Mouse (Mus musculus): ENCODE data around the gene Frmd4a. TPM values are rescaled to one million over a fixed set of nuclear protein-coding genes. Genes with fewer than 3 reads are reported as not detected.

Frmd4a gene
- polyA plus RNA-seq, 1 experiment from 2014 or later, result 72.7 TPM

- no peaks in the 10 kb centered on the region for H3K36me3 ChIP-seq
- H3K9ac ChIP-seq (replicated peaks), result no peak overlapping the region
- no peaks in the 10 kb centered on the region for H3K27me3 ChIP-seq
- 58% methylated on average over 4 of the region's 4 CpGs for WGBS
- no peak overlapping the region for H3K4me3 ChIP-seq
- H3K27ac ChIP-seq (replicated peaks), result no peak overlapping the region
- no peaks in the 10 kb centered on the region for H3K4me1 ChIP-seq
- H3K9me3 ChIP-seq, result no peaks in the 10 kb centered on the region
- H3K4me2 ChIP-seq (replicated peaks), result no peak overlapping the region
- no peak for ATAC-seq (replicated peaks)
These were observed 126.9 kb downstream of the Frmd4a start for GRCm38 (mm10) chr2:4144424-4144823.

GRCm38 (mm10) chr2:4152521-4153040, 135.1 kb downstream of the Frmd4a start:
- no peaks in the 10 kb centered on the region for H3K27me3 ChIP-seq
- H3K4me1 ChIP-seq, result peaks cover 36% of the 10 kb centered on the region
- no peaks in the 10 kb centered on the region for H3K36me3 ChIP-seq
- peak overlapping the region; percentile 71 for H3K4me2 ChIP-seq (replicated peaks)
- H3K9me3 ChIP-seq, result no peaks in the 10 kb centered on the region
- 2% methylated on average over 14 of the region's 14 CpGs for WGBS
- H3K4me3 ChIP-seq, result peak overlapping the region; percentile 49
- ATAC-seq (replicated peaks), result peak; percentile 51
- H3K27ac ChIP-seq (replicated peaks), result peak overlapping the region; percentile 89
- peak overlapping the region; percentile 50 for H3K9ac ChIP-seq (replicated peaks)

- peaks cover 36% of the 10 kb centered on the region for H3K4me1 ChIP-seq
These were observed 135.7 kb downstream of the Frmd4a start for GRCm38 (mm10) chr2:4153131-4153631.

GRCm38 (mm10) chr2:4154036-4154653, 136.6 kb downstream of the Frmd4a start:
- Histone ChIP-seq H3K27me3 (no peaks in the 10 kb centered on the region), H3K4me3 (peak overlapping the region; percentile 49), H3K4me2 (replicated peaks) (peak overlapping the region; percentile 71), H3K27ac (replicated peaks) (peak overlapping the region; percentile 71), H3K36me3 (no peaks in the 10 kb centered on the region), H3K4me1 (peaks cover 36% of the 10 kb centered on the region), H3K9ac (replicated peaks) (peak overlapping the region; percentile 37; the same call in 1 of the 2 replicates), H3K9me3 (no peaks in the 10 kb centered on the region)
- WGBS, result 39% methylated on average over 5 of the region's 5 CpGs
- no peak for ATAC-seq (replicated peaks)

More at GRCm38 (mm10) chr2:4153131-4153631, 135.7 kb downstream of the Frmd4a start:
- H3K9ac ChIP-seq (replicated peaks), result peak overlapping the region; percentile 50
- ATAC-seq (replicated peaks), result peak; percentile 62
- H3K36me3 ChIP-seq, result no peaks in the 10 kb centered on the region
- H3K9me3 ChIP-seq, result no peaks in the 10 kb centered on the region
- H3K4me2 ChIP-seq (replicated peaks), result peak overlapping the region; percentile 71
- whole genome bisulfite sequencing, result 0% methylated on average over 16 of the region's 16 CpGs
- peak overlapping the region; percentile 49 for H3K4me3 ChIP-seq
- no peaks in the 10 kb centered on the region for H3K27me3 ChIP-seq
- H3K27ac ChIP-seq (replicated peaks), result peak overlapping the region; percentile 89

GRCm38 (mm10) chr2:4154654-4155047, 137.1 kb downstream of the Frmd4a start:
- H3K4me1 ChIP-seq, result peaks cover 36% of the 10 kb centered on the region
- no peaks in the 10 kb centered on the region for H3K9me3 ChIP-seq
- H3K27ac ChIP-seq (replicated peaks), result peak overlapping the region; percentile 71
- ATAC-seq (replicated peaks), result no peak
- H3K4me3 ChIP-seq, result peak overlapping the region; percentile 49
- no peaks in the 10 kb centered on the region for H3K27me3 ChIP-seq
- 0 out of 2 replicates have a peak overlapping the region, but pooled peaks have one; percentile 37 for H3K9ac ChIP-seq (replicated peaks)
- H3K36me3 ChIP-seq, result no peaks in the 10 kb centered on the region
- peak overlapping the region; percentile 71 for H3K4me2 ChIP-seq (replicated peaks)
- 82% methylated on average over 4 of the region's 4 CpGs for WGBS

GRCm38 (mm10) chr2:4155406-4155805, 137.9 kb downstream of the Frmd4a start:
- no peak for ATAC-seq (replicated peaks)
- H3K27me3 ChIP-seq, result no peaks in the 10 kb centered on the region
- no peak overlapping the region for H3K27ac ChIP-seq (replicated peaks)
- H3K36me3 ChIP-seq, result no peaks in the 10 kb centered on the region
- peak overlapping the region; percentile 71 for H3K4me2 ChIP-seq (replicated peaks)
- H3K4me3 ChIP-seq, result peak overlapping the region; percentile 49; the same call in 1 of the 2 replicates
- H3K4me1 ChIP-seq, result peaks cover 36% of the 10 kb centered on the region
- no peaks in the 10 kb centered on the region for H3K9me3 ChIP-seq
- H3K9ac ChIP-seq (replicated peaks), result no peak overlapping the region

GRCm38 (mm10) chr2:4156511-4156910, 139.0 kb downstream of the Frmd4a start:
- Histone ChIP-seq H3K36me3 (no peaks in the 10 kb centered on the region), H3K4me2 (replicated peaks) (no peak overlapping the region), H3K27ac (replicated peaks) (no peak overlapping the region), H3K9me3 (no peaks in the 10 kb centered on the region), H3K9ac (replicated peaks) (no peak overlapping the region), H3K4me1 (peaks cover 36% of the 10 kb centered on the region), H3K27me3 (no peaks in the 10 kb centered on the region), H3K4me3 (no peak overlapping the region)
- ATAC-seq (replicated peaks), result no peak

GRCm38 (mm10) chr2:4157396-4157795, 139.9 kb downstream of the Frmd4a start:
- Histone ChIP-seq H3K9me3 (no peaks in the 10 kb centered on the region), H3K27me3 (no peaks in the 10 kb centered on the region), H3K36me3 (no peaks in the 10 kb centered on the region), H3K27ac (replicated peaks) (no peak overlapping the region), H3K4me2 (replicated peaks) (no peak overlapping the region), H3K9ac (replicated peaks) (no peak overlapping the region), H3K4me1 (peaks cover 32% of the 10 kb centered on the region), H3K4me3 (no peak overlapping the region)
- WGBS, result 53% methylated on average over 4 of the region's 4 CpGs
- ATAC-seq (replicated peaks), result no peak

GRCm38 (mm10) chr2:4159574-4160203, 142.2 kb downstream of the Frmd4a start:
- Histone ChIP-seq H3K36me3 (no peaks in the 10 kb centered on the region), H3K27me3 (no peaks in the 10 kb centered on the region), H3K9ac (replicated peaks) (no peak overlapping the region), H3K4me1 (peaks cover 16% of the 10 kb centered on the region), H3K27ac (replicated peaks) (no peak overlapping the region), H3K4me2 (replicated peaks) (no peak overlapping the region), H3K9me3 (no peaks in the 10 kb centered on the region), H3K4me3 (no peak overlapping the region)
- WGBS, result 85% methylated on average over 15 of the region's 15 CpGs
- no peak for ATAC-seq (replicated peaks)

GRCm38 (mm10) chr2:4166191-4166590, 148.7 kb downstream of the Frmd4a start:
- ATAC-seq (replicated peaks), result no peak
- Histone ChIP-seq H3K4me1 (peaks cover 20% of the 10 kb centered on the region), H3K4me3 (no peak overlapping the region), H3K9ac (replicated peaks) (no peak overlapping the region), H3K27me3 (no peaks in the 10 kb centered on the region), H3K4me2 (replicated peaks) (no peak overlapping the region), H3K27ac (replicated peaks) (no peak overlapping the region), H3K36me3 (0 out of 2 replicates have a peak, but pooled peaks cover 7% of the 10 kb centered on the region), H3K9me3 (no peaks in the 10 kb centered on the region)
- WGBS, result 81% methylated on average over 2 of the region's 2 CpGs

GRCm38 (mm10) chr2:4167131-4167530, 149.6 kb downstream of the Frmd4a start:
- Histone ChIP-seq H3K27ac (replicated peaks) (no peak overlapping the region), H3K9me3 (no peaks in the 10 kb centered on the region), H3K36me3 (0 out of 2 replicates have a peak, but pooled peaks cover 7% of the 10 kb centered on the region), H3K9ac (replicated peaks) (no peak overlapping the region), H3K4me2 (replicated peaks) (no peak overlapping the region), H3K4me3 (no peak overlapping the region), H3K4me1 (peaks cover 20% of the 10 kb centered on the region), H3K27me3 (no peaks in the 10 kb centered on the region)
- WGBS, result 92% methylated on average over 6 of the region's 6 CpGs
- ATAC-seq (replicated peaks), result no peak

- 0 out of 2 replicates have a peak, but pooled peaks cover 7% of the 10 kb centered on the region for H3K36me3 ChIP-seq
- ATAC-seq (replicated peaks), result peak; percentile 89
- WGBS, result 49% methylated on average over 10 of the region's 10 CpGs
- no peaks in the 10 kb centered on the region for H3K27me3 ChIP-seq
- H3K9me3 ChIP-seq, result no peaks in the 10 kb centered on the region
- no peak overlapping the region for H3K9ac ChIP-seq (replicated peaks)
- H3K27ac ChIP-seq (replicated peaks), result peak overlapping the region; percentile 73
- H3K4me1 ChIP-seq, result peaks cover 20% of the 10 kb centered on the region
- H3K4me2 ChIP-seq (replicated peaks), result 0 out of 2 replicates have a peak overlapping the region, but pooled peaks have one; percentile 3
- H3K4me3 ChIP-seq, result no peak overlapping the region
These were observed 152.2 kb downstream of the Frmd4a start for GRCm38 (mm10) chr2:4169726-4170125.
